Comparison of ENCODE assay signal across 9 mouse cellular contexts in the genomic region with DNA sequence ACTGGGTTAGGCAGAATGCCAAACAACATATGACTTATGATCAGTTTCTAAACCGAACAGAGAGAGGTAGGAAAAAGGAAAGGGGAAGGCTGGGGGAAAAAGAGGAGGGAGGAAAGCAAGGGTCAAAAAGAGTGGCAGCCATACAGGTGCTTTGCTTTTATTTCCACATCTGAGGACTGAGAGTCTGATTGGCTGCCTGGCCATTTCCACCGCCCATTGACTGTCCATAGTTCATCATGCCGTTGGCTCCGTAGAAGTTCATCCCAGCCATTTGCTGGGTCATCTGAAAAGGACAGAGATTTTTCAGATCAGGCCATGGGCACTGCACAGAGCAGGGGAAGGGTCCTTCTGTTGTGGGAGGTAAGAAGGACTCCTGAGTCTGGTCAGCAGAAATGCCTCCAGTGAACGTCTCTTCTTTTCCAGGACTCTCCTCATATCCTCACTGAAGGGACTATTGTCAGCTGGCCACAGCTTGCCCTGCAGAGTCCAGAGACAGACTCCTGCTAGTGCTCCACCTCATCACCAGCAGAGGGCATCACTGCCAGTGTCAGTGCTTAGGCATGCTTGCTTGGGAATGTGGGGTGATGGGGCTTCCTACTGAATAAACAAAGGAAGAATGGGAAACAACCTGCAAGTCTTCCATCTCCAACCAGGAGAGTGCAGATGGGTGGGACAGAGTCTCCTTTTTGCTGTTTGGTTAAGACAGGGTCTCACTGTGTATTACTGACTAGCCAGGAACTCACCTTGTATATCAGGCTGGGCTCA. TPM values are rescaled to one million over a fixed set of nuclear protein-coding genes. Genes with fewer than 3 reads are reported as not detected.
A peak's percentile ranks its signal among the peaks of the same experiment; 100 is the strongest.
DNase-seq lines count a peak whose midpoint lies in the region; ATAC-seq and TF ChIP-seq lines count a peak whose summit lies in the region.
"Had no signal": no experiment of that assay in that cellular context is flagged by ENCODE, and none has a peak within 500 bp of the region (broad histone marks: within the 10 kb centered on the region; RNA-seq: fewer than 3 reads in every experiment).

No protein-coding gene starts in this region.

- peaks cover 51% of the 10 kb centered on the region for H3K36me3 ChIP-seq in thymus, adult 2 months (ENCODE audit: control insufficient read depth, insufficient read depth, low read length)
- H3K36me3 ChIP-seq in embryonic facial prominence, embryonic 10.5 days (replicated peaks) = peaks cover 56% of the 10 kb centered on the region
- H3K36me3 ChIP-seq in midbrain, embryonic 15.5 days (replicated peaks) = peaks cover 41% of the 10 kb centered on the region

- 0 out of 2 replicates have a peak, but pooled peaks have one; percentile 33 for ATAC-seq in midbrain, embryonic 15.5 days (replicated peaks)

- no peak overlapping the region for H3K9ac ChIP-seq in midbrain, embryonic 15.5 days
- H3K9ac ChIP-seq: heart, embryonic 15.5 days had no signal

- no peak for TF ChIP-seq POLR2A in thymus, adult 2 months (IDR thresholded peaks at IDR 0.05; ENCODE audit: control insufficient read depth, extremely low read depth, insufficient read depth, low read length, poor library complexity)

- H3K9me3 ChIP-seq in embryonic facial prominence, embryonic 10.5 days = no peaks in the 10 kb centered on the region
- H3K9me3 ChIP-seq in midbrain, embryonic 15.5 days = no peaks in the 10 kb centered on the region
- H3K9me3 ChIP-seq: heart, embryonic 15.5 days had no signal

- H3K4me1 ChIP-seq in thymus, adult 2 months (replicated peaks; ENCODE audit: control insufficient read depth, insufficient read depth, low read length) = peaks cover 9% of the 10 kb centered on the region
- H3K4me1 ChIP-seq in embryonic facial prominence, embryonic 10.5 days = no peaks in the 10 kb centered on the region
- H3K4me1 ChIP-seq in midbrain, embryonic 15.5 days = no peaks in the 10 kb centered on the region
- H3K4me1 ChIP-seq: heart, embryonic 15.5 days had no signal

- peak; percentile 49; the same call in 1 of the 2 replicates for TF ChIP-seq CTCF in thymus, adult 2 months (IDR thresholded peaks at IDR 0.05; ENCODE audit: borderline replicate concordance, control insufficient read depth, extremely low read depth, insufficient read depth, low read length, poor library complexity)

- no peak overlapping the region for H3K4me3 ChIP-seq in thymus, adult 2 months (ENCODE audit: control insufficient read depth, insufficient read depth, low read length)
- no peak overlapping the region for H3K4me3 ChIP-seq in embryonic facial prominence, embryonic 10.5 days
- no peak overlapping the region for H3K4me3 ChIP-seq in midbrain, embryonic 15.5 days
- H3K4me3 ChIP-seq: heart, embryonic 15.5 days had no signal

- H3K27me3 ChIP-seq in thymus, adult 2 months (ENCODE audit: control insufficient read depth, insufficient read depth, low read length) = no peaks in the 10 kb centered on the region
- no peaks in the 10 kb centered on the region for H3K27me3 ChIP-seq in embryonic facial prominence, embryonic 10.5 days (replicated peaks; ENCODE audit: low read depth, poor library complexity, severe bottlenecking)
- H3K27me3 ChIP-seq in midbrain, embryonic 15.5 days (replicated peaks) = no peaks in the 10 kb centered on the region
- H3K27me3 ChIP-seq: heart, embryonic 15.5 days had no signal

- DNase-seq in gastrocnemius, postnatal 10 days = peak; percentile 12
- DNase-seq in gastrocnemius, postnatal 36 days = no peak
- DNase-seq in thymus, adult 2 months = peak; percentile 52
- no peak for DNase-seq in thymus, postnatal 0 days (ENCODE audit: low spot score)
- DNase-seq in embryonic facial prominence, embryonic 10.5 days (ENCODE audit: low spot score) = peak; percentile 36
- peak; percentile 35 to 39 for DNase-seq in layer of hippocampus, postnatal 14 days (ENCODE audit: low spot score in 2 of 2)
- no peak for DNase-seq in natural killer cell, adult 2 months (ENCODE audit: low spot score in 2 of 2)

- intact Hi-C loops in gastrocnemius, postnatal 36 days (cut with DNase I) = no loop called here

- 95% methylated on average over 5 of the region's 5 CpGs for WGBS in thymus, adult 2 months
- 85% methylated on average over 5 of the region's 5 CpGs for WGBS in embryonic facial prominence, embryonic 10.5 days
- 87% methylated on average over 5 of the region's 5 CpGs for WGBS in midbrain, embryonic 15.5 days

- H3K27ac ChIP-seq in thymus, adult 2 months (ENCODE audit: control insufficient read depth, insufficient read depth, low read length) = no peak overlapping the region
- H3K27ac ChIP-seq in embryonic facial prominence, embryonic 10.5 days (replicated peaks) = no peak overlapping the region
- H3K27ac ChIP-seq in midbrain, embryonic 15.5 days = no peak overlapping the region
- H3K27ac ChIP-seq: heart, embryonic 15.5 days had no signal

- no peak overlapping the region for H3K4me2 ChIP-seq in midbrain, embryonic 15.5 days
- H3K4me2 ChIP-seq: heart, embryonic 15.5 days had no signal

RNA-seq across cellular contexts. Expression of a gene that starts 18.1 kb away (rescaled TPM):
- total RNA-seq in gastrocnemius, postnatal 10 days (2021) = 1 to 10 TPM; 2.0 to 2.7 TPM
- under 1 TPM; 0.48 to 0.59 TPM for total RNA-seq in gastrocnemius, postnatal 36 days (2021)
- polyA plus RNA-seq in thymus, adult 2 months (2012; rRNA removed) = 3.2 and 3.4 TPM in 2 replicates
- polyA plus RNA-seq in thymus, postnatal 0 days (2015; fragmentation: Nextera tagmentation; extraction: Ambion mirVana) = 2.4 and 3.8 TPM in 2 replicates
- polyA plus RNA-seq in embryonic facial prominence, embryonic 10.5 days (2016; fragmentation: Nextera tagmentation; extraction: Ambion mirVana) = 11.0 and 11.8 TPM in 2 replicates
- 1 to 10 TPM; 1.4 to 2.8 TPM for total RNA-seq in layer of hippocampus, postnatal 14 days (2021)
- polyA plus RNA-seq in midbrain, embryonic 15.5 days (2015; fragmentation: Nextera tagmentation; extraction: Ambion mirVana) = 7.9 and 8.5 TPM in 2 replicates

RNA-seq across cellular contexts. Expression of a gene that starts 44.7 kb away (rescaled TPM):
- 1 to 10 TPM; 3.9 to 6.5 TPM for total RNA-seq in gastrocnemius, postnatal 10 days (2021)
- total RNA-seq in gastrocnemius, postnatal 36 days (2021) = 1 to 10 TPM; 1.4 TPM
- 10.9 and 11.7 TPM in 2 replicates for polyA plus RNA-seq in thymus, adult 2 months (2012; rRNA removed)
- 23.7 and 23.8 TPM in 2 replicates for polyA plus RNA-seq in thymus, postnatal 0 days (2015; fragmentation: Nextera tagmentation; extraction: Ambion mirVana)
- polyA plus RNA-seq in embryonic facial prominence, embryonic 10.5 days (2016; fragmentation: Nextera tagmentation; extraction: Ambion mirVana) = 36.0 and 41.5 TPM in 2 replicates
- 10 to 100 TPM in 1 of 2 experiments, 1 to 10 TPM in 1; 9.4 to 10.1 TPM for total RNA-seq in layer of hippocampus, postnatal 14 days (2021)
- 37.3 and 39.1 TPM in 2 replicates for polyA plus RNA-seq in midbrain, embryonic 15.5 days (2015; fragmentation: Nextera tagmentation; extraction: Ambion mirVana)

RNA-seq across cellular contexts. Expression of a gene that starts 47.5 kb away (rescaled TPM):
- total RNA-seq in gastrocnemius, postnatal 10 days (2021) = 10 to 100 TPM; 17.6 to 20.4 TPM
- total RNA-seq in gastrocnemius, postnatal 36 days (2021) = 10 to 100 TPM; 13.7 to 14.4 TPM
- polyA plus RNA-seq in thymus, adult 2 months (2012; rRNA removed) = 87.4 and 88.9 TPM in 2 replicates
- 39.0 and 39.1 TPM in 2 replicates for polyA plus RNA-seq in thymus, postnatal 0 days (2015; fragmentation: Nextera tagmentation; extraction: Ambion mirVana)
- 14.0 and 14.3 TPM in 2 replicates for polyA plus RNA-seq in embryonic facial prominence, embryonic 10.5 days (2016; fragmentation: Nextera tagmentation; extraction: Ambion mirVana)
- total RNA-seq in layer of hippocampus, postnatal 14 days (2021) = 100 to 1,000 TPM; 138 to 140 TPM
- polyA plus RNA-seq in midbrain, embryonic 15.5 days (2015; fragmentation: Nextera tagmentation; extraction: Ambion mirVana) = 45.1 and 46.6 TPM in 2 replicates

Comparison
In these comparisons a context has a peak if more than half of its experiments do, and no peak if none do; other contexts are left out.
1. DNase-seq: peak in gastrocnemius, postnatal 10 days (single experiment), thymus, adult 2 months (single experiment), embryonic facial prominence, embryonic 10.5 days (single experiment) and layer of hippocampus, postnatal 14 days (2 of 2); none in gastrocnemius, postnatal 36 days (0 of 2), thymus, postnatal 0 days (single experiment) and natural killer cell, adult 2 months (0 of 2).